Mouse (Mus musculus) embryo, embryonic 11.5 days (tissue): Measurements from ENCODE around the gene Abca3.

Experiments
- DNase-seq: peaks from one replicate; pipeline ENCODE4 v3.0.0-alpha.2; 2012; ENCODE audit warnings: low read depth, low spot score

Abca3 gene

DNA sequence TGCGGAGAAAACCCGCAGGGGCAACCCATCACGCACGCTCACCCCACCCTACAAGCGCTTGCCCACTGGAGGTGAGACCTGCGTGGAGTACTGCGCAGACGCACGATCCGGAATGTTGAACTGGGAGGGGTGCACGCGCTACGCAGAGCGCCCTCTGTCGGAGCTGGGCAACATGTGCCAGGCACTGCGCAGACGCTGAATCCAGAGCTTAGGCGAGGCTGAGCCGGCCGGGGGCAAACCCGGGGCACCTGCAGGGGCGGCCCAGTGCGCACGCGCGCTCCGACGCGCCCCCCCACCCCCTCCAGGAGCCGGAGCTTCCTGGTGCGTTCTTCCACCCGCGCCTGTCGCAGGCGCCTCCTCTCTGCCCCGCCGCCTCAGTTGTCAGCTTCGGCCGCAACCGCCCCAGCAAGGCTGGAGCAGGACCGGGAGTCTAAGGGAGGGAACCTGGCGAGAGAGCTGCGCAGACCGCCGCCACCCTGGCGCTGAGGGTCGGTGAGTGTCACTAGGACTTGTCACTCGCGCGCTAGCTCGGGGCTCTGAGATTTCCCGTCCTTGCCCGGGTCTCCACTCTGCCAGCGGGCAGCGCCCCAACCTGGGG, at the start of gene Abca3:
Abca3 (plus strand) TSS at position 191 of the 598 bp plus-strand sequence.
- peak; percentile 92 for DNase-seq

DNA sequence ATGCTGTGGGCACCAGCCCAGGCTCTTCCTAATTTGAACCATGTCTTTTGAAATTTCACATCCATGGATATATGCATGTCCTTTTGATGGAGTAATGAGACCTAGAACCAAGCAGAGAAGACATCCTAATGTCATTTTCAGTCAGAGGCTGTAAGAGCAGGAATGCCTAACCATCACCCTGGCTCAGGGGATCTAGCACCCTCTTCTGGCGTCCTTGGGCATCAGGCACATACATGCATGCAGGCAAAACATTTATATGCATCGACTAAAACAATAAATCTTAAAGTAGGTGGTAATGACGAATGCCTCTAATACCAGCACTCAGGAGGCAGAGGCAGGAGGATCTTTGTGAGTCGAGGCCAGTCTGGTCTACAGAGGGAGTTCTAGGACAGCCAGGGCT, 44.2 kb upstream of the Abca3 start:
- no peak for DNase-seq

- DNase-seq: no peak
Measured at GRCm38 (mm10) chr17:24320826-24321225, 30.9 kb upstream of the Abca3 start.

GRCm38 (mm10) chr17:24325051-24325450, 26.7 kb upstream of the Abca3 start:
- no peak for DNase-seq

DNA sequence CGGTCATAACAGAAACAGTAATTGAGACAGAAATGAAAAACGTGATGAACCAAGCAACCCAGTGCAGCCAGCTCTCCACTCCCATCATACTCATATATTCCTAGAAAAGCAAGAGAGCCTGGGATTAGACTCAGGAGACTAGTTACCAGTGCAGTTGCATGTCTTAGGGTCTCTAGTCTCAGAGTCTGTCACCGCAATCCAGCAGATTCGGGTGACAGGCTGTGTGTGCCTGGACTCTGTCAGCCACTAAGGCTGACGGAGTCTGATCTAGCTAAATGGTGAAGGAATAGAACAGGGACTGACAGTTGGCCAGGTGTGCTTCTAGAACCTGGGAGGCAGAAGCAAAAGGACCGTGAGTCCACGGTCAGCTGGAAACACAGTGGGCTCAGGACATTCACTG, 24.1 kb upstream of the Abca3 start:
- no peak for DNase-seq

GRCm38 (mm10) chr17:24344672-24345071, 7.1 kb upstream of the Abca3 start:
- no peak for DNase-seq

GRCm38 (mm10) chr17:24346831-24347230, 4.9 kb upstream of the Abca3 start:
- no peak for DNase-seq

- no peak for DNase-seq
Measured at GRCm38 (mm10) chr17:24349176-24349575, 2.6 kb upstream of the Abca3 start.

GRCm38 (mm10) chr17:24350926-24351759, 607 bp upstream of the Abca3 start, which contains the start of gene Abca17:
Abca17 (minus strand) TSS chr17:24351068.
- DNase-seq: no peak

GRCm38 (mm10) chr17:24352370-24353194, 832 bp downstream of the Abca3 start:
- peak; percentile 20 for DNase-seq

DNA sequence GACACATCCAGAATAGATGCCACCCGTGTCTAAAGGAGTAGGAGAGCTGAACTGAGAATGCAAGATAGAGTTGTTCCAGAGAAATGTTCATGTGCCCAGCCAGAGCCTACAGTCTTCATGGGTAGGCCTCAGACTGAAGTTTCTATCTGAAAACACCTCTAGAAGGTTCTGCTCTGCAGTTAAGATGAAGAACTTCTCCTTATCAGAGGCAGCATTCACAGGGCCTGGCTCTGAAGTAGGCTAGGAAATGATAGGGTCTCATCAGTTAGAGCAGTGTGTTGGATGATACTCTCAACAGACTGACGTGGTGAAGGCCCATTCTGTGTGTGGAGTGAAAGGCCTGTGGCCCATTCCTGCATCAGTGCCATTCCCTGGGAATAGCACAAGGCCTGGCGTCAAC, 2.2 kb downstream of the Abca3 start:
- DNase-seq: no peak

DNA sequence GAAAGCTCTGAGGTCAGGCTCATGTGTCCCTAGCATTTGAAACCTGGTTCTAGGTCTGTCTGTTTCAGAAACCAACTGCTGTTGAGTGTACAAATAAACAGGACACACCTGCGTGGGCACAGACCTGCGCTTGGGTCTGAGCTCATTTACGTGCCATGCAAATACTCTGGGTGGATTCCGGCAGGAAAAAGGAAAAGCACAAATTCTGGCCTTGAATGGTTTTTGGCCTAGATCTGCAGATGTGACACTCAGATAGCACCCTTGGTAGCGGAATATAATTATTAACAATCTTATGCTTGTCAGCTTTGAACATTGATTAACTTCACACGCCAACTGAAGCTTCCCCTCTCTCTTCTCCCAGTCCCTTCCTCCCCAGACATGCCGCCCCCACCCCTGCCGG, 3.5 kb downstream of the Abca3 start:
- DNase-seq: no peak

GRCm38 (mm10) chr17:24359006-24359405, 7.3 kb downstream of the Abca3 start:
- no peak for DNase-seq

DNA sequence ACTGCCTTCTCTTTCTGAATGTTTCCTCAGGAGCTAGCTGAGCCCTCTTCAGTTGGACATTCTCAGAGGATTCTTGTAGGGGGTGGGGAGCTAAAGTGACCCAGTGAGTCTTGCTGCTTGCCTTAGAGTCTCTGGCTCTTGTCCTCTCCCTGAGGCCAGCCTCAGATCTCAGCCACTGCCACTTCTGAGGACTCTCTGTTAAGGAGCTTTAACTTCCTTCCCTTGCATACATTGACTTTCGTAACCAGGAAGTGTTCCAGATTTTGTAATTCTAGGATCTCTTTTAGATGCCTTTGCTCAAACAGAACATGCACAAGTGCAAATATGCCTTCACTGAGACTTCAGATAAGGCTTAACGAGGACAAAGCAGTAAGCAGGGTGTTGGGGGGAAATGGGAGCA, 8.2 kb downstream of the Abca3 start:
- DNase-seq: no peak

DNA sequence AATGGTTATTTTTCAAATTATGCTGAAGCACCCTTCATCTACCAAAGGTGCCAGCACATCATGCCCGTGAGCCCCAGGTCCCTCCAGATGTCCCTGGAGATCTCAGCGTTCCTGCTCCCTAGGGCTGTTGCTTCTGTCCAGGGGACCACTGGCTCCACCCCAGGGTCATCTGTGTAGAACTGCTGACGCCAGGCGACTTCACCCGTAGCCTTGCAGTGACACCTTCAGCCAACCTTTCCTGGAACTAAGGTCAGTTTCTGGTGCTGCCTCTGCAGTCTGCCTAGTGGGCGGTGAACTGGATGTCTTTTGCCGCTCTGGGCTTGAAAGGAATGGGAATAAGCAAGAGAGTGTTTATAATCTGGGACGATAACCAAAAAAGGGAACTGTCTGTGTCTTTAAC, 9.1 kb downstream of the Abca3 start:
- DNase-seq: no peak

- DNase-seq: no peak
Measured at GRCm38 (mm10) chr17:24361291-24361690, 9.5 kb downstream of the Abca3 start.

DNA sequence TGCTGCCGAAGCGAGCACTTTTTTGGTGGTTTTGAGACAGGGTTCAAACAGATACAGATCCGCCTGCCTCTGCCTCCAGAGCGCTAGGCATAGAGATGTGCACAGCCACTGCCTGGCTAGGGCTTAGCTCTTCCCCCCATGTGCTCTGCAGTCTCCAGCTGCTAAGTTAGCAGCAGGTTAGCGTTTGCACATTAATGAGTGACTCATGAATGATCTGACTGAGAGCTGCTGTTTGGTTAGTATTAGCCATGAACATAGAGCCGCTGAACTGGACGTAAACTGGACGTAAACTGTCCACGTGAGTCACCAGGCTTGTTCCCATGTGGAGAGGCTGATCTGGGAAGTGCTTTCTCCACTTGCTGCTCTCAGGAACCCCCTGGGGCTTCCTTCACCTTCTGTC, 10.8 kb downstream of the Abca3 start:
- no peak for DNase-seq

DNA sequence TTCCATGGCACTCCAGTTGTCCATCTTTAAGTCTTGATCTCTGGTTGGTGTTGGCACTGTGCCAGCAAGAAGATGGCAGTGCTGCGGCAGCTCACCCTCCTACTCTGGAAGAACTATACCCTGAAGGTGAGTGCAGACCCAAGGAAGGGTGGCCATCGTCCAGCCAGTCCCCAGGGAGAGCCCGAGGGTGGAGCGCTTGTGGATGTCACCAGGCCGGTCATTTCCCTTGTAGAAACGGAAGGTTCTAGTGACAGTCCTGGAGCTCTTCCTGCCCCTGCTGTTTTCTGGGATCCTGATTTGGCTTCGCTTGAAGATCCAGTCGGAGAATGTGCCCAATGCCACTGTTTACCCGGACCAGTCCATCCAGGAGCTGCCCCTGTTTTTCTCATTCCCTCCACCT, 12.7 kb downstream of the Abca3 start:
- DNase-seq: no peak

DNA sequence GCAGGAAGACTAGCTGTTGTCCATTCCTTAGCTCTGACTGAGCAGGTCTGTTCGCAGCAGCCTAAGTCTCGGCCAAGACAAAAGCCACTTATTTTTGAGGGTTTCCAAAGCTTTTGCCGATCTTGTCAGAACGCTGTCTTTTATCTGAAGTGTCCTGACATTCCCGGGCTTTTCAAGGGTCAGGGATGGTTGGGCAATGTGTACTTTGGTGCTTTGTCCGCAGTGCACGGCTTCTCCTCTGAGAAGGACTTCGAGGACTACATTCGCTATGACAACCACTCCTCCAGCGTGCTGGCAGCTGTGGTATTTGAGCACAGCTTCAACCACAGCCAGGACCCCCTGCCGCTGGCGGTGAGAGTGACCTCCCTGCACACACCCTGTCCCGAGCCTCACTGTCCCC, 14.1 kb downstream of the Abca3 start:
- DNase-seq: no peak

GRCm38 (mm10) chr17:24375094-24375712, 23.5 kb downstream of the Abca3 start:
- DNase-seq: no peak

DNA sequence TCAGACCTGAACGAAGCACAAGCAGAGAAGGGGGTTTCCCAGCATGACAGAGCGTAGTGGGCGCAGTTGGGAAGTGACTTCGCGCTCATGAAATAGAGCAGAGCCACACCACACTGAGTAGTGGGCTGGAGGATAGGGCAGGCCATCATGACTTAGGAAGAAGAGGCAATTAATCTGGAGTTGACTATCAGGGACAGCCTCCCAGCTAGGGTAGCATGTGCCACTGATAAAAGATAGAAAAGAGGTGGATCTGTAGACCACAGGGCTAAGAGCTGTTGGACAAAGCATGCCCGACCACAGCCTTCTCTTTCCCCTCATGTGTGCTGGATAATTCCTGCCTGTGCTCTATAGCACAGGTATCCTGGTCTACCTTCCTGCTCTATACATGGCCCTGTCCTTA, 24.1 kb downstream of the Abca3 start:
- no peak for DNase-seq

DNA sequence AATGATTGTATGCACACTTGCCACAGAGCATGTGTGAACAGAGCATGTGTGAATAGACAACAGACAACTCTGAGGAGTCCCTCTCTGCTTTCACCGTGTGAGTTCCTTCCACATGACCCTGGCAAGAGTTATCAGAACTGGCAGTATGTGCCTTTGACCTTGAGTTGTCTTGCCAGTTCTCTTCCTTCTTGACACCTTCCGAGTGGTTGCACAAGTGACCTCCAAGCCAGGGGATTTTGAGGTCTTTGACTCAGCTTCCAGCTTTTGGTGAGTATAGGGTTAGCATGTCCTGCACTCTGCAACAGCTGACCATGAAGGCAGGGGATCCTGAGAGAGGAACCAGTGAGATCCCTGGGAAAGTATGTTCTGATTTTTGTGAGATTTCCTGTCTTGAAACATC, 26.7 kb downstream of the Abca3 start:
- DNase-seq: no peak
